Mouse (Mus musculus) brain, embryonic 14.5 days (tissue): ENCODE data around the gene Ppara.

ENCODE experiments used
- CTCF ChIP-seq: fragments of 200-500 bp; IDR thresholded peaks from 2 replicates; pipeline ENCODE4 v1.5.1; 2012; ENCODE audit warnings: inconsistent platforms, mild to moderate bottlenecking, moderate library complexity, borderline replicate concordance; ENCODE audit not compliant: insufficient read depth, insufficient read length; ENCODE audit errors: extremely low read depth
- POLR2A ChIP-seq: fragments of 200-500 bp; IDR thresholded peaks from 2 replicates; pipeline ENCODE4 v1.6.1; 2012; ENCODE audit warnings: mild to moderate bottlenecking, inconsistent platforms, borderline replicate concordance; ENCODE audit not compliant: poor library complexity, insufficient read depth, insufficient read length, severe bottlenecking; ENCODE audit errors: extremely low read depth

DNA sequence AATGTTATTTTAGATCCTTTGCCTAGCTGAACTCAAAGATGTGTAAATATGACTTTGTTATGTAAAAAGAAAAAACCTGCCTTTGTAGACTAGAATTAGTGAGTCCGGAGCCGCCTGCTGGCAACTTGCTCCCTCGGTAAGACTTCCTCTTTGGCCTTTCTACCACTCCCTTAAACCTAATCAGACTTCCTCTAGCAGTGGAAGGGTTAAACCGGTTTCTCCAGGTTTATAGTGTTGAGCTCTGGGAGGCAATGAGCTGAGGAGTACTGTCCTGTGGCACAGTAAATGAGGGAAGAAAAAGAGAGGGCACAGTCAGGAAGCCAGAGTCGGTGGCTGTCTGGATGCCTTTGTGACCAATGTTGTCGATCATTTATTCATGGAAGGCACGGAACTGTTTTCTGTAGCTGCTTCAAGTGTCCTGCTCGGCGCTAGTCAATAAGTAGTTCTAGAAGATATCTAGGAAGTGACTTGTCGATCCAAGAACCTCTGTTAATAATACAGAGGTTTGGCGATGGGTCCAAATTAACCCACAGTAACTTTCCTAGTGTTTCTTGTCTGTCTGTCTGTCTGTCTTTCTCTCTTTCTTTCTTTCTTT lies 37.5 kb downstream of the Ppara start:
- TF ChIP-seq CTCF (no peak), POLR2A (no peak)
